Mouse (Mus musculus) liver, adult 2 months (tissue): ENCODE results near the gene Tbc1d30. TPM values are rescaled to one million over a fixed set of nuclear protein-coding genes. Genes with fewer than 3 reads are reported as not detected.

Experiments
- DNase-seq: peaks from one replicate; pipeline ENCODE4 v3.0.0-alpha.2; 2011; ENCODE audit warnings: low read depth, low spot score; ENCODE audit errors: extremely low read depth
- H3K27ac ChIP-seq: fragments of 200-500 bp; replicated peaks from 2 replicates; pipeline ENCODE4 v1.5.1; 2012; ENCODE audit warnings: low read depth, mild to moderate bottlenecking, control low read depth, inconsistent platforms, low read length; ENCODE audit not compliant: insufficient read depth
- H3K27me3 ChIP-seq: fragments of 200-500 bp; 2 replicates; pipeline ENCODE4 v1.6.1; 2012; ENCODE audit warnings: mild to moderate bottlenecking, moderate library complexity, low read length, inconsistent platforms; ENCODE audit not compliant: control insufficient read depth, insufficient read depth
- H3K36me3 ChIP-seq: fragments of 200-500 bp; 2 replicates; pipeline ENCODE4 v1.6.1; 2012; ENCODE audit warnings: low read length, inconsistent platforms; ENCODE audit not compliant: control insufficient read depth, insufficient read depth
- H3K4me1 ChIP-seq: fragments of 200-500 bp; 2 replicates; pipeline ENCODE4 v1.6.1; 2011; ENCODE audit warnings: low read length; ENCODE audit not compliant: control insufficient read depth, insufficient read depth
- H3K4me3 ChIP-seq: fragments of 200-500 bp; 2 replicates; pipeline ENCODE4 v1.5.1; 2011; ENCODE audit warnings: low read depth, mild to moderate bottlenecking, control low read depth, low read length, moderate library complexity; ENCODE audit not compliant: insufficient read depth
- H3K79me2 ChIP-seq: fragments of 200-500 bp; 2 replicates; pipeline ENCODE4 v1.6.1; 2012; ENCODE audit warnings: inconsistent platforms, mild to moderate bottlenecking, low read length, moderate library complexity; ENCODE audit not compliant: control insufficient read depth, insufficient read depth
- H3K9ac ChIP-seq: fragments of 200-500 bp; 2 replicates; pipeline ENCODE4 v1.6.1; 2012; ENCODE audit warnings: low read depth, mild to moderate bottlenecking, control low read depth, inconsistent platforms, low read length
- CTCF ChIP-seq: fragments of 200-500 bp; IDR thresholded peaks from 2 replicates; pipeline ENCODE4 v1.5.1; 2011; ENCODE audit warnings: low read depth, low read length, control low read depth
- POLR2A ChIP-seq: fragments of 200-500 bp; IDR thresholded peaks from 2 replicates; pipeline ENCODE4 v1.6.1; 2011; ENCODE audit warnings: low read length, control low read depth; ENCODE audit not compliant: insufficient read depth; ENCODE audit errors: extremely low read depth
- WGBS: fragments of 180-500 bp; shearing (Covaris S2); methylation state at CpG from one replicate; pipeline ENCODE4 v1.1.7; 2018; 5-methylcytosine and 5-hydroxymethylcytosine counted together
- polyA plus RNA-seq: library from polyadenylated mRNA; depleted of rRNA; stranded (reverse); fragments of >200 nt; gene quantifications from 2 replicates; pipeline ENCODE4 v1.2.3, GENCODE M21; 2012
- total RNA-seq: library from RNA; depleted of rRNA; stranded (reverse); fragments of >200 nt; gene quantifications from 2 replicates; pipeline ENCODE4 v1.2.3, GENCODE M21; 2014

Gene Tbc1d30
- total and polyA plus RNA-seq, 2 experiments = 2.6 to 8.4 TPM

DNA sequence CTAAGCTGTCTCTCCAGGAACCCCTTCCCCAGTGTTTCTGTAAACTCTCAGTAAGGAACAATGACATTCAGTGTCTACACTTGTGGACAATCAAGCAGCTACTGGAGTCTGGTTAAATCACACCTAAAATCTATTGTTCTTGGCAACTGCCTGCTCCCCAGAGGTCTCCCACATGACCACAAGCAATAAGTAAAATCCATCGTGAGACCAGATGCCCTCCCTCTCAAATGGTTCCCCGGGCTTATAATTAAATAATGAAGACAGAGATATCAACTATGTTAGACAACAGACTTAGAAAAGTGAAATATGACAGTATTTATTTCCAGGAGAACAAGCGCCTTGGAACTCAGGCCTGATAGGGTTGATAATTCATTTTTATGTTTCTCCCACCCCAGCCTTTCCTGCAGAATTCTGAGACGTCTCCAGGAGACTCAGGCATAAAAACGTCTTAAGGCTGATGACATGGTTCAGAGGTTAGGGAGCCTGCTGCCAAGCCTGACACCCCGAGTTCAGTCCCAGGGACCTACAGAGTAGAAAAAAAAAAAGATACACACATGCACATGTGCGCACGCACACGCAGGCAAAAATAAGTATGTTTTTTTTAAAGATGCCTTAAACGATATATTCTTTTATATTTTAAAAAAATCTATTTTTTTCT, 115.8 kb downstream of the Tbc1d30 start:
- no peak overlapping the region for H3K27ac ChIP-seq
- WGBS = 83% methylated on average over 10 of the region's 10 CpGs
- no peak for DNase-seq

DNA sequence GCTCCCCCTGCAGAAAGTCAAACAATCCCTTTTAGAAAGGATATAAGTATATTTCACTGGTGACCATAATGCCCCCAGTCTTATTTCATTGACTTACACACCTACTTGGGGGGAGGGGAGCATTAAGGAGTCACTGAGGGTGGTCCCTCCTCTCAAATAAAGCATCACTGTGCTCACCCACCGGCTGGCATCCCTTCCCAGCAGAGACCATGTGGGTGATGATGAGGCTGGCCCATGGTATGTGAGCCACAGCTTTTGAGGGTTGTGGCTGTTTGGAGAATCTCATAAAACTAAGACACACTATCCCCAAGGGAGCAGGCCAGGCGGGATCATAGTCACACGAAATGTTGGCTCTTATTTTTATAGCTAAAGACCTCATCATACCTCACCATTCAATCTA, 116.6 kb downstream of the Tbc1d30 start:
- Histone ChIP-seq H3K4me3 (no peak overlapping the region), H3K9ac (no peak overlapping the region), H3K36me3 (no peaks in the 10 kb centered on the region), H3K27me3 (no peaks in the 10 kb centered on the region), H3K27ac (no peak overlapping the region), H3K79me2 (no peaks in the 10 kb centered on the region), H3K4me1 (no peaks in the 10 kb centered on the region)
- no peak for DNase-seq
- 76% methylated on average over 3 of the region's 3 CpGs for WGBS
- TF ChIP-seq CTCF = no peak
- TF ChIP-seq POLR2A = no peak

More for the DNA sequence above, 115.8 kb downstream of the Tbc1d30 start:
- no peaks in the 10 kb centered on the region for H3K36me3 ChIP-seq
- TF ChIP-seq CTCF (no peak), POLR2A (no peak)
- no peak overlapping the region for H3K4me3 ChIP-seq
- no peaks in the 10 kb centered on the region for H3K27me3 ChIP-seq
- H3K9ac ChIP-seq = no peak overlapping the region
- no peaks in the 10 kb centered on the region for H3K79me2 ChIP-seq
- no peaks in the 10 kb centered on the region for H3K4me1 ChIP-seq

DNA sequence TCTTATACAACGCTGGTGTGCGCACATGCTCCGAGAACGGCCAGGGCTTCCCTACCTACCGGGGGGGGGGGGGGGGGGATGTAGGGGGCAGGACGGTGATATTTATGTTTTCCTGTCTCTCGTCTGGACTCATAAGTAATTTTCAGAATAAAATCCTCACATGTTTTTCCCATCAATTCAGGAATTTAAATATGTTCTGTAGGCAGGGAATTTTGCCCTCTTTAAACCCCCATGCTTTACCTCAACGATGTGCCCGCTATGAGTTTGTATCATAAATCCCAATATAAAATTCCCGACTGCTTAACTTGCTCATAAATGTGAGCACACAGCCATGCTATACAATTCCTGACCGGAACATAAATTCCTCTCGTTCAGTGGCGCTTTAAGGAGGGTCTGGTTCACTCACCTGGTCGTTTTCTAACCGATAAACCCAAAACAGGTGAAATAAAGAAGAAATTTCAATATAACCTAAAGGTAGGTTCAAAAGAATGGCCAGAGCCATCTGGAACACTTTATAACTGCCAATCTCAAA, 122.6 kb downstream of the Tbc1d30 start:
- H3K9ac ChIP-seq = no peak overlapping the region
- WGBS = 90% methylated on average over 15 of the region's 15 CpGs
- no peaks in the 10 kb centered on the region for H3K79me2 ChIP-seq
- no peak overlapping the region for H3K4me3 ChIP-seq
- no peaks in the 10 kb centered on the region for H3K36me3 ChIP-seq
- no peak for TF ChIP-seq POLR2A
- no peak for TF ChIP-seq CTCF
- no peaks in the 10 kb centered on the region for H3K4me1 ChIP-seq
- no peaks in the 10 kb centered on the region for H3K27me3 ChIP-seq
- no peak overlapping the region for H3K27ac ChIP-seq
- DNase-seq = no peak

DNA sequence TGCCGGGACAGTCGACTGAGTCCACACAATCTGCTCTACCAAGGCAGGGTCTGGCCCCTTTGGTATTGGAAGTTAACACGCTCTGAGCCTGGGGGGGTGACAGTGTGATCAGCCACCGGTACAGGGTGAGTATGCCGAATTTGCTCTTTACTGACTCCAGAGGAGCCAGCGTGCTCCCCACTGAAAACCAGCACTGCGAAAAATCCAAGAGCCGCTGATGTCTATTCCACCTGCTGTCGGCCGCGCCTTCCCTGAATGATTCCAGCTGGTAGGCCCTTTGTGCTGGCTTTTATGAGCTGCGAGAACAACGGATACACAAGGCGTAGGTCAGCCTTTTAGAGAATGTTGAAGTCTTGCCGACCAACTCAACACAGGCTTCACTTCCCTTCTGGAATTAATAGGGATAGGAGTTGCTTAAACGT, 123.1 kb downstream of the Tbc1d30 start:
- no peaks in the 10 kb centered on the region for H3K79me2 ChIP-seq
- WGBS = 88% methylated on average over 16 of the region's 16 CpGs
- no peaks in the 10 kb centered on the region for H3K27me3 ChIP-seq
- H3K36me3 ChIP-seq = no peaks in the 10 kb centered on the region
- H3K4me3 ChIP-seq = no peak overlapping the region
- H3K9ac ChIP-seq = no peak overlapping the region
- H3K4me1 ChIP-seq = no peaks in the 10 kb centered on the region
- no peak overlapping the region for H3K27ac ChIP-seq
- TF ChIP-seq CTCF (no peak), POLR2A (no peak)
- DNase-seq = no peak

DNA sequence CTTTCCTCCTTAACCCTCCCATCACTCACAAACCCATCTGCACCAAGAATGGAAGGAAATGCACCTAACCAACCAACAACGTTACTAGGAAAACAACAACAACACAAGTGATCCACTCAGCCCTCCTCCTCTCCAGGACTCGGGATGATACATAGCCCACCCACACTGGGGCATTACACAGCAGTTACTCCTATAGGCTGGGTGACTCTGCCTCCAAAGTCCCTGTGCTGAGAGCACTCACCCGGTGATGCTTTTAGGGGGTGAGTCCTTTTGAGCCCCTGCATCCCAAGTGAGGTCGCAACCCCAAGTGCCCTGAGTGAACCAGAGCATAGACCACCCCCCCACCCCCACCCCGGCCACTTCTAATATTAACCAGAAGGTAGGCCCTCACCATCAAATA, 123.7 kb downstream of the Tbc1d30 start:
- Histone ChIP-seq H3K27ac (no peak overlapping the region), H3K4me1 (no peaks in the 10 kb centered on the region), H3K36me3 (no peaks in the 10 kb centered on the region), H3K27me3 (no peaks in the 10 kb centered on the region), H3K79me2 (no peaks in the 10 kb centered on the region), H3K4me3 (no peak overlapping the region), H3K9ac (no peak overlapping the region)
- 89% methylated on average over 5 of the region's 5 CpGs for WGBS
- TF ChIP-seq POLR2A = no peak
- TF ChIP-seq CTCF = no peak
- no peak for DNase-seq

DNA sequence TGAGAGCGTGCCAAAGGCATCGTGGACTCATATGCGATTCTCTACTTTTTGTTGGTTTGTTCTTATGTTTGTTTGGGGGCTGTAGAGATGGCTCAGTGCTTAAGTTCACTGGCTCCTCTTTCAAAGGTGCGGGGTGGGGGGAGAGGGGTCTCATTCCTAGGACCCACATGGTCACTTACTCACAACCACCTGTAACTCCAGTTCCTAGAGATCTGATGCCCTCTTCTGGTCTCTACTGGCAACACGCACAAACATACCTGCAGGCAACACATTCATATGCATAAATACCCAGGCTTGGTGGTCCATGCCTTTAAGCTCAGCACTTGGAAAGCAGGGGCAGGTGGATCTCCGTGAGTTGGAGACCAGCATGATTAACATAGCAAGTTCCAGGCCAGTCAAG, 125.4 kb downstream of the Tbc1d30 start:
- H3K27ac ChIP-seq = no peak overlapping the region
- no peaks in the 10 kb centered on the region for H3K27me3 ChIP-seq
- DNase-seq = peak; percentile 39
- WGBS = 83% methylated on average over 6 of the region's 6 CpGs
- TF ChIP-seq POLR2A = no peak
- no peak for TF ChIP-seq CTCF
- no peak overlapping the region for H3K9ac ChIP-seq
- no peak overlapping the region for H3K4me3 ChIP-seq
- no peaks in the 10 kb centered on the region for H3K4me1 ChIP-seq
- H3K79me2 ChIP-seq = no peaks in the 10 kb centered on the region
- H3K36me3 ChIP-seq = no peaks in the 10 kb centered on the region
